Mouse (Mus musculus): ENCODE results near the gene Slc39a5. TPM values are rescaled to one million over a fixed set of nuclear protein-coding genes. Genes with fewer than 3 reads are reported as not detected.

Slc39a5 gene
- under 1 TPM; 0.24 to 0.72 TPM for polyA plus RNA-seq (2017; shearing (Covaris generic))

GRCm38 (mm10) chr10:128401056-128401455 is at the start of gene Slc39a5:
Gene Slc39a5, minus strand, starts transcription at chr10:128401229.

GRCm38 (mm10) chr10:128411211-128412054 is 10.4 kb upstream of the Slc39a5 start, which contains the start of the genes Nabp2 and Rnf41:
Gene Nabp2, minus strand, starts transcription at chr10:128411492.
Gene Rnf41, plus strand, starts transcription at chr10:128411657.

GRCm38 (mm10) chr10:128376455-128377211 is 24.4 kb downstream of the Slc39a5 start, which contains the start of gene Ankrd52:
Gene Ankrd52, plus strand, starts transcription at chr10:128377115.

GRCm38 (mm10) chr10:128368402-128369217 is 32.4 kb downstream of the Slc39a5 start, which contains the start of gene Coq10a:
Gene Coq10a, minus strand, starts transcription at chr10:128368997.

Other genes with a start within 250 kb of the Slc39a5 start
- 10 to 100 TPM; 21.7 to 29.0 TPM for gene Rbms2, start 220.9 kb downstream of the Slc39a5 start, polyA plus RNA-seq (2017; shearing (Covaris generic))
- under 1 TPM; 0.18 to 0.33 TPM for gene Gls2, start 206.8 kb downstream of the Slc39a5 start, polyA plus RNA-seq (2017; shearing (Covaris generic))
- gene Spryd4, start 189.4 kb downstream of the Slc39a5 start, polyA plus RNA-seq (2017; shearing (Covaris generic)): 10 to 100 TPM; 11.3 to 17.9 TPM
- not detected for gene Mip, start 175.4 kb downstream of the Slc39a5 start, polyA plus RNA-seq (2017; shearing (Covaris generic))
- 10 to 100 TPM; 17.0 to 20.1 TPM for gene Timeless, start 169.2 kb downstream of the Slc39a5 start, polyA plus RNA-seq (2017; shearing (Covaris generic))
- gene Apon, start 147.1 kb downstream of the Slc39a5 start, polyA plus RNA-seq (2017; shearing (Covaris generic)): under 1 TPM in 1 of 2 experiments, not detected in 1; 0.14 TPM
- not detected for gene Apof, start 132.6 kb downstream of the Slc39a5 start, polyA plus RNA-seq (2017; shearing (Covaris generic))
- 10 to 100 TPM; 57.7 to 94.2 TPM for gene Stat2, start 130.7 kb downstream of the Slc39a5 start, polyA plus RNA-seq (2017; shearing (Covaris generic))
- gene Il23a, start 102.5 kb downstream of the Slc39a5 start, polyA plus RNA-seq (2017; shearing (Covaris generic)): under 1 TPM in 1 of 2 experiments, not detected in 1; 0.14 TPM
- gene Pan2, start 97.9 kb downstream of the Slc39a5 start, polyA plus RNA-seq (2017; shearing (Covaris generic)): 10 to 100 TPM; 32.7 to 39.5 TPM
- 100 to 1,000 TPM in 1 of 2 experiments, 10 to 100 TPM in 1; 96.0 to 137 TPM for gene Cnpy2, start 78.8 kb downstream of the Slc39a5 start, polyA plus RNA-seq (2017; shearing (Covaris generic))
- gene Cs, start 63.5 kb downstream of the Slc39a5 start, polyA plus RNA-seq (2017; shearing (Covaris generic)): 100 to 1,000 TPM; 162 to 168 TPM
- 10 to 100 TPM; 34.4 to 35.4 TPM for gene Coq10a, start 32.2 kb downstream of the Slc39a5 start, polyA plus RNA-seq (2017; shearing (Covaris generic))
- gene Ankrd52, start 24.1 kb downstream of the Slc39a5 start, polyA plus RNA-seq (2017; shearing (Covaris generic)): 1 to 10 TPM; 8.2 to 9.5 TPM
- gene Nabp2, start 10.3 kb upstream of the Slc39a5 start, polyA plus RNA-seq (2017; shearing (Covaris generic)): 100 to 1,000 TPM; 109 to 121 TPM
- gene Rnf41, start 10.4 kb upstream of the Slc39a5 start, polyA plus RNA-seq (2017; shearing (Covaris generic)): 10 to 100 TPM; 28.9 to 37.8 TPM
- gene Smarcc2, start 58.0 kb upstream of the Slc39a5 start, polyA plus RNA-seq (2017; shearing (Covaris generic)): 100 to 1,000 TPM in 1 of 2 experiments, 10 to 100 TPM in 1; 97.3 to 105 TPM
- 1,000 to 10,000 TPM; 1,605 to 1,940 TPM for gene Myl6, start 92.9 kb upstream of the Slc39a5 start, polyA plus RNA-seq (2017; shearing (Covaris generic))
- 1 to 10 TPM; 2.8 to 4.1 TPM for gene Myl6b, start 97.5 kb upstream of the Slc39a5 start, polyA plus RNA-seq (2017; shearing (Covaris generic))
- 100 to 1,000 TPM; 152 to 259 TPM for gene Esyt1, start 124.6 kb upstream of the Slc39a5 start, polyA plus RNA-seq (2017; shearing (Covaris generic))
- 10 to 100 TPM; 14.8 to 21.0 TPM for gene Zc3h10, start 146.5 kb upstream of the Slc39a5 start, polyA plus RNA-seq (2017; shearing (Covaris generic))
- gene Rpl41, start 148.1 kb upstream of the Slc39a5 start, polyA plus RNA-seq (2017; shearing (Covaris generic)): 1,000 to 10,000 TPM; 2,295 to 3,397 TPM
- gene Pa2g4, start 164.8 kb upstream of the Slc39a5 start, polyA plus RNA-seq (2017; shearing (Covaris generic)): 10 to 100 TPM; 32.7 to 42.9 TPM
- 10 to 100 TPM in 1 of 2 experiments, 1 to 10 TPM in 1; 2.0 to 15.0 TPM for gene Erbb3, start 188.4 kb upstream of the Slc39a5 start, polyA plus RNA-seq (2017; shearing (Covaris generic))
- gene Rps26, start 225.5 kb upstream of the Slc39a5 start, polyA plus RNA-seq (2017; shearing (Covaris generic)): 1,000 to 10,000 TPM in 1 of 2 experiments, 100 to 1,000 TPM in 1; 586 to 1,014 TPM
- gene Ikzf4, start 244.8 kb upstream of the Slc39a5 start, polyA plus RNA-seq (2017; shearing (Covaris generic)): 10 to 100 TPM; 77.6 to 81.2 TPM